Mouse (Mus musculus) liver, embryonic 16.5 days (tissue): ENCODE results near the gene Gm21962. TPM values are rescaled to one million over a fixed set of nuclear protein-coding genes. Genes with fewer than 3 reads are reported as not detected.

Experiments
- ATAC-seq: fragments of 200-750 bp; cut with Nextera tagmentation; 2 replicates; pipeline ENCODE4 v1.8.0; 2017; ENCODE audit warnings: low read depth, mild to moderate bottlenecking, moderate number of reproducible peaks, moderate library complexity
- H3K27ac ChIP-seq: fragments of 300-500 bp; sonication (generic); 2 replicates; pipeline ENCODE4 v1.5.1; 2014; ENCODE audit warnings: mild to moderate bottlenecking, low read length
- H3K27me3 ChIP-seq: fragments of 300-500 bp; sonication (generic); 2 replicates; pipeline ENCODE4 v1.6.1; 2014; ENCODE audit warnings: low read depth, low read length, mixed read lengths; ENCODE audit not compliant: control insufficient read depth, insufficient read depth
- H3K36me3 ChIP-seq: fragments of 300-500 bp; sonication (generic); 2 replicates; pipeline ENCODE4 v1.6.1; 2014; ENCODE audit warnings: mild to moderate bottlenecking; ENCODE audit not compliant: control insufficient read depth, insufficient read depth
- H3K4me1 ChIP-seq: fragments of 300-500 bp; sonication (generic); 2 replicates; pipeline ENCODE4 v1.6.1; 2014; ENCODE audit warnings: low read depth, low read length, mixed read lengths; ENCODE audit not compliant: control insufficient read depth
- H3K4me2 ChIP-seq: fragments of 300-500 bp; sonication (generic); 2 replicates; pipeline ENCODE4 v1.6.1; 2014; ENCODE audit warnings: low read depth, low read length, mixed read lengths
- H3K4me3 ChIP-seq: fragments of 300-500 bp; sonication (generic); 2 replicates; pipeline ENCODE4 v1.5.1; 2014; ENCODE audit warnings: low read depth, mild to moderate bottlenecking, low read length
- H3K9ac ChIP-seq: fragments of 300-500 bp; sonication (generic); 2 replicates; pipeline ENCODE4 v1.6.1; 2014; ENCODE audit warnings: low read depth, low read length
- H3K9me3 ChIP-seq: fragments of 300-500 bp; sonication (generic); replicated peaks from 2 replicates; pipeline ENCODE4 v1.6.1; 2016; ENCODE audit warnings: low read length; ENCODE audit not compliant: control insufficient read depth
- WGBS: fragments of 180-500 bp; shearing (Covaris S2); extraction: QIAGEN DNeasy Blood & Tissue Kit; methylation state at CpG from one replicate; pipeline ENCODE4 v1.1.7; 2014; ENCODE audit not compliant: insufficient replicate concordance; 5-methylcytosine and 5-hydroxymethylcytosine counted together
- polyA plus RNA-seq: library from polyadenylated mRNA; unstranded; fragments of >200 nt; fragmentation: Nextera tagmentation; extraction: Ambion mirVana; gene quantifications from 2 replicates; pipeline ENCODE4 v1.2.1, GENCODE M21; 2015

The Gm21962 gene
- polyA plus RNA-seq, 1 experiment from 2014 or later, result not detected

GRCm38 (mm10) chr3:137642568-137642967 is 28.8 kb upstream of the Gm21962 start:
- Histone ChIP-seq H3K4me3 (no peak overlapping the region), H3K27me3 (no peaks in the 10 kb centered on the region), H3K27ac (no peak overlapping the region), H3K4me1 (no peaks in the 10 kb centered on the region), H3K36me3 (no peaks in the 10 kb centered on the region), H3K9me3 (no peaks in the 10 kb centered on the region), H3K9ac (no peak overlapping the region), H3K4me2 (no peak overlapping the region)
- no peak for ATAC-seq
- WGBS, result 61% methylated on average over 3 of the region's 3 CpGs

- no peak overlapping the region for H3K27ac ChIP-seq
Measured at GRCm38 (mm10) chr3:137644081-137644480, 27.2 kb upstream of the Gm21962 start.

GRCm38 (mm10) chr3:137644947-137645346 is 26.4 kb upstream of the Gm21962 start:
- Histone ChIP-seq H3K27me3 (no peaks in the 10 kb centered on the region), H3K9me3 (no peaks in the 10 kb centered on the region), H3K9ac (no peak overlapping the region), H3K4me2 (no peak overlapping the region), H3K4me3 (no peak overlapping the region), H3K4me1 (no peaks in the 10 kb centered on the region), H3K27ac (no peak overlapping the region), H3K36me3 (no peaks in the 10 kb centered on the region)
- no peak for ATAC-seq
- 71% methylated on average over 6 of the region's 6 CpGs for WGBS

More at GRCm38 (mm10) chr3:137644081-137644480, 27.2 kb upstream of the Gm21962 start:
- Histone ChIP-seq H3K9ac (no peak overlapping the region), H3K4me3 (no peak overlapping the region), H3K4me2 (no peak overlapping the region), H3K4me1 (no peaks in the 10 kb centered on the region), H3K9me3 (no peaks in the 10 kb centered on the region), H3K36me3 (no peaks in the 10 kb centered on the region), H3K27me3 (no peaks in the 10 kb centered on the region)
- no peak for ATAC-seq
- WGBS, result 63% methylated on average over 3 of the region's 3 CpGs

GRCm38 (mm10) chr3:137647427-137648100 is 23.8 kb upstream of the Gm21962 start:
- ATAC-seq, result no peak
- H3K9me3 ChIP-seq, result no peaks in the 10 kb centered on the region
- no peak overlapping the region for H3K4me3 ChIP-seq
- 66% methylated on average over 12 of the region's 12 CpGs for WGBS
- H3K9ac ChIP-seq, result no peak overlapping the region
- no peaks in the 10 kb centered on the region for H3K4me1 ChIP-seq
- no peaks in the 10 kb centered on the region for H3K27me3 ChIP-seq
- H3K27ac ChIP-seq, result no peak overlapping the region
- no peaks in the 10 kb centered on the region for H3K36me3 ChIP-seq
- H3K4me2 ChIP-seq, result no peak overlapping the region

GRCm38 (mm10) chr3:137649112-137649511 is 22.2 kb upstream of the Gm21962 start:
- no peak for ATAC-seq

GRCm38 (mm10) chr3:137652853-137653252 is 18.5 kb upstream of the Gm21962 start:
- Histone ChIP-seq H3K9me3 (no peaks in the 10 kb centered on the region), H3K36me3 (no peaks in the 10 kb centered on the region), H3K4me3 (no peak overlapping the region), H3K27ac (no peak overlapping the region), H3K4me2 (no peak overlapping the region), H3K9ac (no peak overlapping the region), H3K27me3 (no peaks in the 10 kb centered on the region), H3K4me1 (no peaks in the 10 kb centered on the region)
- 77% methylated on average over 2 of the region's 2 CpGs for WGBS
- no peak for ATAC-seq

More at GRCm38 (mm10) chr3:137649112-137649511, 22.2 kb upstream of the Gm21962 start:
- WGBS, result 52% methylated on average over 5 of the region's 5 CpGs
- H3K4me2 ChIP-seq, result no peak overlapping the region
- no peaks in the 10 kb centered on the region for H3K9me3 ChIP-seq
- H3K9ac ChIP-seq, result no peak overlapping the region
- no peaks in the 10 kb centered on the region for H3K4me1 ChIP-seq
- no peak overlapping the region for H3K27ac ChIP-seq
- H3K36me3 ChIP-seq, result no peaks in the 10 kb centered on the region
- no peaks in the 10 kb centered on the region for H3K27me3 ChIP-seq
- no peak overlapping the region for H3K4me3 ChIP-seq

GRCm38 (mm10) chr3:137680923-137681322 is 9.6 kb downstream of the Gm21962 start:
- Histone ChIP-seq H3K9me3 (no peaks in the 10 kb centered on the region), H3K36me3 (no peaks in the 10 kb centered on the region), H3K4me1 (no peaks in the 10 kb centered on the region), H3K4me2 (no peak overlapping the region), H3K9ac (no peak overlapping the region), H3K4me3 (no peak overlapping the region), H3K27ac (no peak overlapping the region), H3K27me3 (no peaks in the 10 kb centered on the region)
- no peak for ATAC-seq
- 5% methylated on average over 3 of the region's 3 CpGs for WGBS

- H3K27me3 ChIP-seq, result no peaks in the 10 kb centered on the region
- H3K27ac ChIP-seq, result no peak overlapping the region
- 41% methylated on average over 7 of the region's 7 CpGs for WGBS
- H3K36me3 ChIP-seq, result no peaks in the 10 kb centered on the region
- no peak for ATAC-seq
- H3K4me1 ChIP-seq, result no peaks in the 10 kb centered on the region
- H3K9ac ChIP-seq, result no peak overlapping the region
- no peaks in the 10 kb centered on the region for H3K9me3 ChIP-seq
- no peak overlapping the region for H3K4me3 ChIP-seq
- no peak overlapping the region for H3K4me2 ChIP-seq
Measured at GRCm38 (mm10) chr3:137682911-137683806, 11.8 kb downstream of the Gm21962 start.
